Comparison of ENCODE assay signal across 24 mouse cellular contexts in genomic region chr10:15536053-15536452, GRCm38 (mm10).
"Had no signal": no experiment of that assay in that cellular context is flagged by ENCODE, and none has a peak within 500 bp of the region (broad histone marks: within the 10 kb centered on the region; RNA-seq: fewer than 3 reads in every experiment).

No protein-coding gene starts in this region.

- H3K4me1 ChIP-seq: heart, embryonic 10.5 days; heart, embryonic 12.5 days; hindbrain, embryonic 10.5 days; hindbrain, embryonic 12.5 days; limb, embryonic 10.5 days; limb, embryonic 12.5 days; liver, embryonic 13.5 days; liver, embryonic 15.5 days had no signal

- H3K4me3 ChIP-seq: heart, embryonic 10.5 days; heart, embryonic 12.5 days; hindbrain, embryonic 10.5 days; hindbrain, embryonic 12.5 days; layer of hippocampus, adult 2 months; left cerebral cortex, adult 2 months; limb, embryonic 10.5 days; limb, embryonic 12.5 days; liver, embryonic 13.5 days; liver, embryonic 15.5 days had no signal

- H3K36me3 ChIP-seq: heart, embryonic 10.5 days; heart, embryonic 12.5 days; hindbrain, embryonic 10.5 days; hindbrain, embryonic 12.5 days; limb, embryonic 10.5 days; limb, embryonic 12.5 days; liver, embryonic 13.5 days; liver, embryonic 15.5 days had no signal

- DNase-seq: gastrocnemius, postnatal 10 days; gastrocnemius, postnatal 25 days; heart, postnatal 10 days; heart, postnatal 4 days; kidney, adult 11 months; kidney, adult 2 months; kidney, postnatal 10 days; kidney, postnatal 25 days; kidney, postnatal 4 days; liver; liver, embryonic 13.5 days had no signal

- H3K4me2 ChIP-seq: heart, embryonic 12.5 days; hindbrain, embryonic 12.5 days; hindbrain, embryonic 14.5 days; limb, embryonic 12.5 days; liver, embryonic 11.5 days; liver, embryonic 13.5 days; liver, embryonic 15.5 days had no signal

- H3K9me3 ChIP-seq: heart, embryonic 10.5 days; heart, embryonic 12.5 days; hindbrain, embryonic 10.5 days; hindbrain, embryonic 12.5 days; limb, embryonic 10.5 days; limb, embryonic 12.5 days; liver, embryonic 13.5 days; liver, embryonic 15.5 days had no signal

- ATAC-seq: hindbrain, embryonic 16.5 days; inflammation-experienced regulatory T-cells, adult 6 months had no signal

- H3K27ac ChIP-seq: heart, embryonic 10.5 days; hindbrain, embryonic 10.5 days; hindbrain, embryonic 12.5 days; hindbrain, embryonic 14.5 days; layer of hippocampus, adult 2 months; left cerebral cortex, adult 2 months; limb, embryonic 10.5 days; limb, embryonic 12.5 days; liver, embryonic 13.5 days; liver, embryonic 15.5 days had no signal

- H3K27me3 ChIP-seq: heart, embryonic 12.5 days; hindbrain, embryonic 12.5 days; limb, embryonic 12.5 days; liver, embryonic 13.5 days; liver, embryonic 15.5 days had no signal

- H3K9ac ChIP-seq: heart, embryonic 12.5 days; hindbrain, embryonic 12.5 days; hindbrain, embryonic 14.5 days; limb, embryonic 12.5 days; liver, embryonic 13.5 days; liver, embryonic 15.5 days had no signal
